Mouse (Mus musculus): ENCODE results near the gene Bcl9. TPM values are rescaled to one million over a fixed set of nuclear protein-coding genes. Genes with fewer than 3 reads are reported as not detected.

Gene Bcl9
- polyA plus RNA-seq, 1 experiment, result 22.7 TPM

GRCm38 (mm10) chr3:97296941-97297552 lies 670 bp downstream of the Bcl9 start:
- WGBS, result under 1% methylated on average over 16 of the region's 16 CpGs
- no peak for TF ChIP-seq CTCF (IDR thresholded peaks at IDR 0.05; ENCODE audit: borderline replicate concordance, insufficient read depth, low read depth, low read length)
- peak; percentile 21; the same call in 1 of the 2 replicates for TF ChIP-seq POLR2A (IDR thresholded peaks at IDR 0.05; ENCODE audit: borderline replicate concordance, insufficient read depth, low read length)
- H3K27me3 ChIP-seq (ENCODE audit: control insufficient read depth, insufficient read depth, low read length), result no peaks in the 10 kb centered on the region
- 0 out of 2 replicates have a peak overlapping the region, but pooled peaks have one; percentile 64 for H3K27ac ChIP-seq (ENCODE audit: insufficient read depth, low read length)
- H3K4me3 ChIP-seq (replicated peaks; ENCODE audit: insufficient read depth, low read depth, low read length), result peak overlapping the region; percentile 67
- peak; percentile 55 to 69 for DNase-seq
- H3K4me1 ChIP-seq (ENCODE audit: control insufficient read depth, insufficient read depth, low read length), result peaks cover 13% of the 10 kb centered on the region

DNA sequence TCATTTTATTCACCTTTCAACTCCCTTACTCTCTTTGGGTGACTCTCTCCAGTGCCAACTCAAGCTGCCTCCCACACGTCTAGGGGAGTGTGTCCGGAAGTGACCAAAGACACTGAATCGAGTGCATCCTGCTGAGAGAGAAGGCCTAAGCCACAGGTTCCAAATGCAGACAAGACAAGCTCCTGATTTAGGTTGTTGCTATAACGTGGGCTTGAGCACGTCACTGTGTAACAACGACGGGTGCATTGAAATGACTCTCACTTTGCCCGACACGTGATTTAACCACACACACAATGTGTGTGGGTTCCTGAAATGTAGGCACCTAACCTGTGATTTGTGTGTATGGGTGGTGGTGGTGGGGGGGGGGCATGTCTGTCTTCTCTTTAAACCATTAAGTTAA lies 3.4 kb downstream of the Bcl9 start:
- Histone ChIP-seq H3K27me3 (ENCODE audit: control insufficient read depth, insufficient read depth, low read length) (no peaks in the 10 kb centered on the region), H3K4me3 (replicated peaks; ENCODE audit: insufficient read depth, low read depth, low read length) (no peak overlapping the region), H3K27ac (ENCODE audit: insufficient read depth, low read length) (no peak overlapping the region), H3K4me1 (ENCODE audit: control insufficient read depth, insufficient read depth, low read length) (peaks cover 13% of the 10 kb centered on the region)
- WGBS, result 64% methylated on average over 9 of the region's 9 CpGs
- no peak for DNase-seq
- TF ChIP-seq CTCF (IDR thresholded peaks at IDR 0.05; ENCODE audit: borderline replicate concordance, insufficient read depth, low read depth, low read length) (no peak), POLR2A (IDR thresholded peaks at IDR 0.05; ENCODE audit: borderline replicate concordance, insufficient read depth, low read length) (no peak)

DNA sequence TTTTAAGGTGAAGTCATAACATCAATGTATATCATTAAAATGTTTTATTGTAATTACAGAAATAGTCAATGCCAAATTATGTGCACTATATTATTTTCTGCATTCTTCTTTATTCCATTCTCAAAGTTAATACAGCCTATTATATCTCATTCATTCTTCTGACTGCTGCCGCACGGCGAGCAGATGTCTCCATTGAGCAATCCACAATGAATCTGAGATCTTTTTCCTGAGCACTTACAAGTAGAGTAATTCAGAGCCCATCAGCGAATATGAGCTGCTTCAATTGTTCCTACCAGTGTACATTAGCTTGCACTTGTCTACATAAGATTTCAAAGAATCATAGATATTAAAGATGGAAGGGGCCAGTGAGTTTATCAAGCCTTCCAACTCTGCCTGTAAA lies 12.8 kb downstream of the Bcl9 start:
- no peaks in the 10 kb centered on the region for H3K27me3 ChIP-seq (ENCODE audit: control insufficient read depth, insufficient read depth, low read length)
- DNase-seq, result no peak

DNA sequence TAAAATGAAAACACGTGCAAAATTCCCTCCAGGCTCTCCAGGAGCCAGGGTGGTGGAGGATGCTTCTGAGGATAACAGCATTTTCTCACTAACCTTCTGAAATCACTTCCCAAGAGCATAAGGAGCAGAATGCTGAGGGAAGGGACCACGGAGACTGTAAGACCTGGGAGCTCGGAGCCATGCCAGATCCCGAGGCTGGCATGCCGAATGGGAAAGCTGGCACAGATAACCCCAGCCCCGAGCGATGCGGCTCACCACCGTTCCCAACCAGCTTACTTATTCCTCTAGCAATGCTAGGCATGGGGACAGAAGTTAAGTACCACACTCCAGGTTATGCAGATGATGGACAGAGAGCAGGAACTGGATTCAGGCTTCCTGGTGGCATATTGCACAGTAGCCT lies 13.7 kb downstream of the Bcl9 start:
- peak overlapping the region; percentile 26 for H3K4me3 ChIP-seq (replicated peaks; ENCODE audit: insufficient read depth, low read depth, low read length)
- TF ChIP-seq CTCF (IDR thresholded peaks at IDR 0.05; ENCODE audit: borderline replicate concordance, insufficient read depth, low read depth, low read length) (no peak), POLR2A (IDR thresholded peaks at IDR 0.05; ENCODE audit: borderline replicate concordance, insufficient read depth, low read length) (no peak)
- no peaks in the 10 kb centered on the region for H3K27me3 ChIP-seq (ENCODE audit: control insufficient read depth, insufficient read depth, low read length)
- peaks cover 4% of the 10 kb centered on the region; the same call in 1 of the 2 replicates for H3K4me1 ChIP-seq (ENCODE audit: control insufficient read depth, insufficient read depth, low read length)
- WGBS, result 14% methylated on average over 9 of the region's 9 CpGs
- no peak overlapping the region for H3K27ac ChIP-seq (ENCODE audit: insufficient read depth, low read length)
- DNase-seq, result peak; percentile 50 to 58

More for the DNA sequence above, 12.8 kb downstream of the Bcl9 start:
- no peak for TF ChIP-seq POLR2A (IDR thresholded peaks at IDR 0.05; ENCODE audit: borderline replicate concordance, insufficient read depth, low read length)
- TF ChIP-seq CTCF (IDR thresholded peaks at IDR 0.05; ENCODE audit: borderline replicate concordance, insufficient read depth, low read depth, low read length), result no peak
- WGBS, result 92% methylated on average over 4 of the region's 4 CpGs
- Histone ChIP-seq H3K27ac (ENCODE audit: insufficient read depth, low read length) (no peak overlapping the region), H3K4me3 (replicated peaks; ENCODE audit: insufficient read depth, low read depth, low read length) (no peak overlapping the region), H3K4me1 (ENCODE audit: control insufficient read depth, insufficient read depth, low read length) (peaks cover 4% of the 10 kb centered on the region; the same call in 1 of the 2 replicates)

- no peak overlapping the region for H3K4me3 ChIP-seq (replicated peaks; ENCODE audit: insufficient read depth, low read depth, low read length)
- WGBS, result 95% methylated on average over 7 of the region's 7 CpGs
- DNase-seq, result no peak
- TF ChIP-seq POLR2A (IDR thresholded peaks at IDR 0.05; ENCODE audit: borderline replicate concordance, insufficient read depth, low read length) (no peak), CTCF (IDR thresholded peaks at IDR 0.05; ENCODE audit: borderline replicate concordance, insufficient read depth, low read depth, low read length) (no peak)
- H3K4me1 ChIP-seq (ENCODE audit: control insufficient read depth, insufficient read depth, low read length), result peaks cover 4% of the 10 kb centered on the region; the same call in 1 of the 2 replicates
- no peaks in the 10 kb centered on the region for H3K27me3 ChIP-seq (ENCODE audit: control insufficient read depth, insufficient read depth, low read length)
- no peak overlapping the region for H3K27ac ChIP-seq (ENCODE audit: insufficient read depth, low read length)
Observed at GRCm38 (mm10) chr3:97281426-97281825, 16.3 kb downstream of the Bcl9 start.

- DNase-seq, result no peak
- Histone ChIP-seq H3K27me3 (ENCODE audit: control insufficient read depth, insufficient read depth, low read length) (no peaks in the 10 kb centered on the region), H3K4me3 (replicated peaks; ENCODE audit: insufficient read depth, low read depth, low read length) (no peak overlapping the region), H3K4me1 (ENCODE audit: control insufficient read depth, insufficient read depth, low read length) (peaks cover 5% of the 10 kb centered on the region), H3K27ac (ENCODE audit: insufficient read depth, low read length) (no peak overlapping the region)
- 81% methylated on average over 5 of the region's 5 CpGs for WGBS
- TF ChIP-seq POLR2A (IDR thresholded peaks at IDR 0.05; ENCODE audit: borderline replicate concordance, insufficient read depth, low read length) (no peak), CTCF (IDR thresholded peaks at IDR 0.05; ENCODE audit: borderline replicate concordance, insufficient read depth, low read depth, low read length) (no peak)
Observed at GRCm38 (mm10) chr3:97275708-97276107, 22.0 kb downstream of the Bcl9 start.

GRCm38 (mm10) chr3:97274516-97275230 lies 23.0 kb downstream of the Bcl9 start:
- WGBS, result 94% methylated on average over 15 of the region's 15 CpGs
- Histone ChIP-seq H3K27ac (ENCODE audit: insufficient read depth, low read length) (no peak overlapping the region), H3K4me1 (ENCODE audit: control insufficient read depth, insufficient read depth, low read length) (peaks cover 5% of the 10 kb centered on the region), H3K27me3 (ENCODE audit: control insufficient read depth, insufficient read depth, low read length) (no peaks in the 10 kb centered on the region), H3K4me3 (replicated peaks; ENCODE audit: insufficient read depth, low read depth, low read length) (no peak overlapping the region)
- DNase-seq, result no peak
- no peak for TF ChIP-seq CTCF (IDR thresholded peaks at IDR 0.05; ENCODE audit: borderline replicate concordance, insufficient read depth, low read depth, low read length)
- TF ChIP-seq POLR2A (IDR thresholded peaks at IDR 0.05; ENCODE audit: borderline replicate concordance, insufficient read depth, low read length), result no peak

GRCm38 (mm10) chr3:97273876-97274275 lies 23.8 kb downstream of the Bcl9 start:
- H3K4me3 ChIP-seq (replicated peaks; ENCODE audit: insufficient read depth, low read depth, low read length), result no peak overlapping the region
- H3K27me3 ChIP-seq (ENCODE audit: control insufficient read depth, insufficient read depth, low read length), result no peaks in the 10 kb centered on the region
- 92% methylated on average over 5 of the region's 5 CpGs for WGBS
- no peak overlapping the region for H3K27ac ChIP-seq (ENCODE audit: insufficient read depth, low read length)
- DNase-seq, result no peak
- H3K4me1 ChIP-seq (ENCODE audit: control insufficient read depth, insufficient read depth, low read length), result peaks cover 5% of the 10 kb centered on the region
- no peak for TF ChIP-seq CTCF (IDR thresholded peaks at IDR 0.05; ENCODE audit: borderline replicate concordance, insufficient read depth, low read depth, low read length)
- no peak for TF ChIP-seq POLR2A (IDR thresholded peaks at IDR 0.05; ENCODE audit: borderline replicate concordance, insufficient read depth, low read length)

Measured in cerebellum, adult 2 months (tissue).